Mouse (Mus musculus) myocyte (in vitro differentiated cells): ENCODE measurements around the gene Ahcyl1. TPM values are rescaled to one million over a fixed set of nuclear protein-coding genes. Genes with fewer than 3 reads are reported as not detected.

Experiments used
- H3K27me3 ChIP-seq: one replicate; pipeline ENCODE4 v1.6.1; 2011; ENCODE audit not compliant: control insufficient read depth, insufficient read depth, insufficient read length
- H3K36me3 ChIP-seq: one replicate; pipeline ENCODE4 v1.6.1; 2011; ENCODE audit not compliant: control insufficient read depth, insufficient read depth
- H3K4me2 ChIP-seq: one replicate; pipeline ENCODE4 v1.6.1; 2011; ENCODE audit warnings: low read depth, control low read depth
- H3K4me3 ChIP-seq: one replicate; pipeline ENCODE4 v1.5.1; 2011; ENCODE audit warnings: mild to moderate bottlenecking, control low read depth, moderate library complexity
- H3K79me2 ChIP-seq: one replicate; pipeline ENCODE4 v1.6.1; 2011; ENCODE audit not compliant: control insufficient read depth, insufficient read depth
- H3ac ChIP-seq: one replicate; pipeline ENCODE4 v1.6.1; 2011; ENCODE audit not compliant: control insufficient read depth, insufficient read length
- CEBPB ChIP-seq: IDR thresholded peaks from 2 replicates; pipeline ENCODE4 v1.6.1; 2011; ENCODE audit warnings: mild to moderate bottlenecking, moderate library complexity; ENCODE audit not compliant: poor library complexity, insufficient read depth, severe bottlenecking
- E2F4 ChIP-seq: IDR thresholded peaks from one replicate; pipeline ENCODE4 v1.6.1; 2011; ENCODE audit warnings: mild to moderate bottlenecking, control low read depth, moderate library complexity; ENCODE audit not compliant: insufficient read depth
- MAX ChIP-seq: IDR thresholded peaks from one replicate; pipeline ENCODE4 v1.6.1; 2011; ENCODE audit warnings: low read depth, mild to moderate bottlenecking, control low read depth
- MYOD1 ChIP-seq, 3 experiments: IDR thresholded peaks; one replicate each; pipeline ENCODE4 v1.6.1; 2011; ENCODE audit warnings: control low read depth in 2 of 3, low read depth in 2 of 3, mild to moderate bottlenecking in 2 of 3, moderate library complexity in 1 of 3; ENCODE audit not compliant: insufficient read length in 2 of 3, control insufficient read depth in 1 of 3
- MYOG ChIP-seq, 3 experiments: IDR thresholded peaks; one replicate each; pipeline ENCODE4 v1.6.1; 2011; ENCODE audit warnings: control low read depth in 2 of 3, low read depth in 2 of 3, mild to moderate bottlenecking in 2 of 3; ENCODE audit not compliant: insufficient read length in 2 of 3, control insufficient read depth in 1 of 3, insufficient read depth in 1 of 3
- POLR2A ChIP-seq: IDR thresholded peaks from one replicate; pipeline ENCODE4 v1.6.1; 2011; ENCODE audit warnings: low read depth, mild to moderate bottlenecking, control low read depth, moderate library complexity; ENCODE audit not compliant: insufficient read length
- POLR2AphosphoS2 ChIP-seq: IDR thresholded peaks from one replicate; pipeline ENCODE4 v1.6.1; 2011; ENCODE audit warnings: low read depth, control low read depth; ENCODE audit not compliant: insufficient read length
- REST ChIP-seq: IDR thresholded peaks from one replicate; pipeline ENCODE4 v1.6.1; 2011; ENCODE audit warnings: mild to moderate bottlenecking, control low read depth, moderate library complexity; ENCODE audit not compliant: insufficient read depth, insufficient read length
- SRF ChIP-seq: IDR thresholded peaks from one replicate; pipeline ENCODE4 v1.6.1; 2011; ENCODE audit warnings: low read depth; ENCODE audit not compliant: control insufficient read depth, insufficient read length
- TCF12 ChIP-seq: IDR thresholded peaks from one replicate; pipeline ENCODE4 v1.6.1; 2011; ENCODE audit warnings: mild to moderate bottlenecking, control low read depth; ENCODE audit not compliant: poor library complexity, insufficient read depth, severe bottlenecking
- TCF3 ChIP-seq: IDR thresholded peaks from one replicate; pipeline ENCODE4 v1.6.1; 2011; ENCODE audit warnings: low read depth, control low read depth; ENCODE audit not compliant: insufficient read length
- USF1 ChIP-seq: IDR thresholded peaks from one replicate; pipeline ENCODE4 v1.6.1; 2011; ENCODE audit warnings: low read depth, mild to moderate bottlenecking, control low read depth, moderate library complexity
- polyA plus RNA-seq: library from polyadenylated mRNA; unstranded; fragments of >200 nt; fragmentation: generic; extraction: Trizol; gene quantifications from one replicate; pipeline ENCODE4 v1.2.1, GENCODE M21; 2012; ENCODE audit warnings: missing spikeins

Gene Ahcyl1
- polyA plus RNA-seq, 1 experiment = 51.0 TPM

- no peak overlapping the region for H3ac ChIP-seq
- no peak overlapping the region for H3K4me2 ChIP-seq
- H3K36me3 ChIP-seq = no peaks in the 10 kb centered on the region
- H3K4me3 ChIP-seq = no peak overlapping the region
- no peaks in the 10 kb centered on the region for H3K27me3 ChIP-seq
- H3K79me2 ChIP-seq = no peaks in the 10 kb centered on the region
- TF ChIP-seq MYOD1 (IDR thresholded peaks at IDR 0.05; ENCODE audit: control insufficient read depth in 1 of 3, insufficient read length in 2 of 3, low read depth in 2 of 3) (no peak), TCF3 (no peak), MAX (no peak), MYOG (IDR thresholded peaks at IDR 0.05; ENCODE audit: control insufficient read depth in 1 of 3, insufficient read depth in 1 of 3, insufficient read length in 2 of 3, low read depth in 2 of 3) (no peak), E2F4 (no peak), CEBPB (no peak), POLR2A (no peak), SRF (no peak), USF1 (no peak), REST (no peak), TCF12 (no peak), POLR2AphosphoS2 (no peak)
Observed at GRCm38 (mm10) chr3:107733329-107733728, 37.0 kb upstream of the Ahcyl1 start.

- Histone ChIP-seq H3K4me2 (no peak overlapping the region), H3K4me3 (no peak overlapping the region), H3K36me3 (no peaks in the 10 kb centered on the region), H3ac (no peak overlapping the region), H3K27me3 (no peaks in the 10 kb centered on the region), H3K79me2 (no peaks in the 10 kb centered on the region)
- no peak for TF ChIP-seq POLR2A
- no peak for TF ChIP-seq TCF12
- no peak for TF ChIP-seq SRF
- no peak for TF ChIP-seq E2F4
- no peak for TF ChIP-seq MYOD1 (IDR thresholded peaks at IDR 0.05; ENCODE audit: control insufficient read depth in 1 of 3, insufficient read length in 2 of 3, low read depth in 2 of 3)
Observed at GRCm38 (mm10) chr3:107730236-107730635, 33.9 kb upstream of the Ahcyl1 start.

DNA sequence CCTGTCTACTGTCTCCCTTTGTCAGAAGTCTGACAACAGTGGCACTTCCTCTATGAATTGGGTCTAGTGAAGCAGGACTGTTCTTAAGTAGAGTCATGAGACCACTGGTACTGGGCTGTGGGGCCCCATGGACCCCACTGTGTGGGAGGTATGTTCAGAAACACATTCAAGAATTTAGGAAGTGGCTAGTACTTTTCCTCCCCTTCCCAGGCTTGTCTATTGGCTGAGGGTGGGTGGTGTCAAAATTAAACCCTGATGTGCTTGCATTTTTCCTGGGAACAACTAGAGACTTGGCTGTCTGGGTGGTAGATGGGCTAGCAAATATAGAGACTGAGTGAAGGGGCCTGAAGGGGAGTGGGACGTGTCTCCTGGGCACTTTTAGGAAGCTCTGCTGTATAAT lies 32.1 kb upstream of the Ahcyl1 start:
- no peak for TF ChIP-seq POLR2A
- TF ChIP-seq TCF3 = no peak
- no peak for TF ChIP-seq MYOD1 (IDR thresholded peaks at IDR 0.05; ENCODE audit: control insufficient read depth in 1 of 3, insufficient read length in 2 of 3, low read depth in 2 of 3)
- no peak for TF ChIP-seq POLR2AphosphoS2
- TF ChIP-seq USF1 = no peak

GRCm38 (mm10) chr3:107715971-107716370 lies 19.6 kb upstream of the Ahcyl1 start:
- Histone ChIP-seq H3K79me2 (no peaks in the 10 kb centered on the region), H3K27me3 (no peaks in the 10 kb centered on the region), H3K4me3 (no peak overlapping the region), H3K4me2 (no peak overlapping the region), H3ac (no peak overlapping the region), H3K36me3 (no peaks in the 10 kb centered on the region)
- no peak for TF ChIP-seq TCF3
- TF ChIP-seq E2F4 = no peak
- peak; percentile 66 for TF ChIP-seq USF1
- TF ChIP-seq POLR2A = no peak
- no peak for TF ChIP-seq REST

More for the DNA sequence above, 32.1 kb upstream of the Ahcyl1 start:
- Histone ChIP-seq H3ac (no peak overlapping the region), H3K27me3 (no peaks in the 10 kb centered on the region), H3K36me3 (no peaks in the 10 kb centered on the region), H3K79me2 (no peaks in the 10 kb centered on the region), H3K4me2 (no peak overlapping the region), H3K4me3 (no peak overlapping the region)

- TF ChIP-seq MYOG (IDR thresholded peaks at IDR 0.05; ENCODE audit: control insufficient read depth in 1 of 3, insufficient read depth in 1 of 3, insufficient read length in 2 of 3, low read depth in 2 of 3) (no peak), USF1 (no peak), REST (no peak), CEBPB (no peak), MYOD1 (IDR thresholded peaks at IDR 0.05; ENCODE audit: control insufficient read depth in 1 of 3, insufficient read length in 2 of 3, low read depth in 2 of 3) (no peak), MAX (no peak), POLR2AphosphoS2 (no peak), TCF3 (no peak), TCF12 (no peak), POLR2A (no peak), E2F4 (no peak), SRF (no peak)
- Histone ChIP-seq H3K4me3 (no peak overlapping the region), H3K36me3 (no peaks in the 10 kb centered on the region), H3ac (no peak overlapping the region), H3K79me2 (no peaks in the 10 kb centered on the region), H3K4me2 (no peak overlapping the region), H3K27me3 (no peaks in the 10 kb centered on the region)
Observed at GRCm38 (mm10) chr3:107714276-107714933, 18.0 kb upstream of the Ahcyl1 start.
